Mouse (Mus musculus) cortical plate, adult 2 months (tissue): Measurements from ENCODE around the gene Gsto2. TPM values are rescaled to one million over a fixed set of nuclear protein-coding genes. Genes with fewer than 3 reads are reported as not detected.

Experiments used
- H3K27ac ChIP-seq: fragments of 200-500 bp; 2 replicates; pipeline ENCODE4 v1.5.1; 2012; ENCODE audit warnings: low read length, control low read depth, inconsistent platforms; ENCODE audit not compliant: insufficient read depth
- H3K4me1 ChIP-seq: fragments of 200-500 bp; 2 replicates; pipeline ENCODE4 v1.6.1; 2011; ENCODE audit warnings: low read length; ENCODE audit not compliant: control insufficient read depth, insufficient read depth
- H3K4me3 ChIP-seq: fragments of 200-500 bp; 2 replicates; pipeline ENCODE4 v1.5.1; 2011; ENCODE audit warnings: mild to moderate bottlenecking, low read length, control low read depth; ENCODE audit not compliant: insufficient read depth
- CTCF ChIP-seq: fragments of 200-500 bp; IDR thresholded peaks from 2 replicates; pipeline ENCODE4 v1.5.1; 2011; ENCODE audit warnings: mild to moderate bottlenecking, control low read depth, low read length; ENCODE audit not compliant: insufficient read depth; ENCODE audit errors: extremely low read depth
- POLR2A ChIP-seq: fragments of 200-500 bp; IDR thresholded peaks from 2 replicates; pipeline ENCODE4 v1.6.1; 2011; ENCODE audit warnings: mild to moderate bottlenecking, low read length, control low read depth; ENCODE audit not compliant: insufficient read depth; ENCODE audit errors: extremely low read depth
- polyA plus RNA-seq: library from polyadenylated mRNA; depleted of rRNA; stranded (reverse); fragments of >200 nt; gene quantifications from 2 replicates; pipeline ENCODE4 v1.2.3, GENCODE M21; 2012

Gene Gsto2
- polyA plus RNA-seq, 1 experiment: 3.2 TPM

GRCm38 (mm10) chr19:47871515-47871914, 6.2 kb downstream of the Gsto2 start:
- no peaks in the 10 kb centered on the region for H3K4me1 ChIP-seq
- TF ChIP-seq CTCF (peak; percentile 23; the same call in 1 of the 2 replicates), POLR2A (no peak)
- H3K4me3 ChIP-seq: no peak overlapping the region
- H3K27ac ChIP-seq: no peak overlapping the region

- Histone ChIP-seq H3K27ac (no peak overlapping the region), H3K4me1 (no peaks in the 10 kb centered on the region), H3K4me3 (no peak overlapping the region)
- TF ChIP-seq CTCF: no peak
- TF ChIP-seq POLR2A: no peak
Measured at GRCm38 (mm10) chr19:47876252-47876651, 10.9 kb downstream of the Gsto2 start.

- Histone ChIP-seq H3K4me3 (no peak overlapping the region), H3K4me1 (no peaks in the 10 kb centered on the region), H3K27ac (no peak overlapping the region)
- TF ChIP-seq CTCF: no peak
- no peak for TF ChIP-seq POLR2A
Measured at GRCm38 (mm10) chr19:47881538-47881937, 16.2 kb downstream of the Gsto2 start.

- Histone ChIP-seq H3K4me3 (no peak overlapping the region), H3K27ac (no peak overlapping the region), H3K4me1 (no peaks in the 10 kb centered on the region)
- TF ChIP-seq POLR2A: no peak
- TF ChIP-seq CTCF: peak; percentile 100
Measured at GRCm38 (mm10) chr19:47882151-47882881, 17.0 kb downstream of the Gsto2 start.

GRCm38 (mm10) chr19:47882882-47883254, 17.5 kb downstream of the Gsto2 start:
- no peak overlapping the region for H3K4me3 ChIP-seq
- H3K4me1 ChIP-seq: no peaks in the 10 kb centered on the region
- TF ChIP-seq CTCF (no peak), POLR2A (no peak)
- H3K27ac ChIP-seq: no peak overlapping the region

- Histone ChIP-seq H3K4me3 (no peak overlapping the region), H3K4me1 (no peaks in the 10 kb centered on the region), H3K27ac (no peak overlapping the region)
- TF ChIP-seq CTCF (no peak), POLR2A (no peak)
Measured at GRCm38 (mm10) chr19:47884296-47885085, 19.2 kb downstream of the Gsto2 start.

GRCm38 (mm10) chr19:47885191-47885743, 19.9 kb downstream of the Gsto2 start:
- no peak for TF ChIP-seq CTCF
- TF ChIP-seq POLR2A: no peak
- no peak overlapping the region for H3K27ac ChIP-seq
- H3K4me3 ChIP-seq: no peak overlapping the region
- no peaks in the 10 kb centered on the region for H3K4me1 ChIP-seq

GRCm38 (mm10) chr19:47885886-47886285, 20.6 kb downstream of the Gsto2 start:
- Histone ChIP-seq H3K27ac (no peak overlapping the region), H3K4me3 (no peak overlapping the region), H3K4me1 (no peaks in the 10 kb centered on the region)
- no peak for TF ChIP-seq POLR2A
- TF ChIP-seq CTCF: no peak

GRCm38 (mm10) chr19:47886617-47887016, 21.3 kb downstream of the Gsto2 start:
- H3K4me1 ChIP-seq: no peaks in the 10 kb centered on the region
- no peak overlapping the region for H3K27ac ChIP-seq
- TF ChIP-seq POLR2A (no peak), CTCF (no peak)
- H3K4me3 ChIP-seq: no peak overlapping the region
